Mouse (Mus musculus) neutrophil, adult 65 days (primary cell): Measurements from ENCODE around the gene S100b. TPM values are rescaled to one million over a fixed set of nuclear protein-coding genes. Genes with fewer than 3 reads are reported as not detected.

Source experiments
- total RNA-seq: library from RNA; stranded (reverse); gene quantifications from 2 replicates; pipeline ENCODE4 v1.2.4, GENCODE M21; 2023

S100b gene
- not detected in 2 replicates for total RNA-seq

GRCm38 (mm10) chr10:76253536-76253935 lies at the start of gene S100b:
S100b (plus strand) TSS chr10:76253853.

GRCm38 (mm10) chr10:76237341-76238225 lies 16.1 kb upstream of the S100b start, which contains the start of gene Prmt2:
Prmt2 (minus strand) TSS chr10:76237865.

Other genes with a start within 250 kb of the S100b start
- gene Zfp280b, start 221.2 kb upstream of the S100b start, total RNA-seq = 3.1 and 4.4 TPM in 2 replicates
- gene Slc5a4b, start 142.9 kb upstream of the S100b start, total RNA-seq = not detected in 2 replicates
- not detected in 2 replicates for gene Slc5a4a, start 106.4 kb upstream of the S100b start, total RNA-seq
- 0.68 and 1.0 TPM in 2 replicates for gene Prmt2, start 16.0 kb upstream of the S100b start, total RNA-seq
- gene Dip2a, start 91.4 kb downstream of the S100b start, total RNA-seq = 4.2 and 7.2 TPM in 2 replicates
- 5.5 and 8.8 TPM in 2 replicates for gene AC141477.1, start 186.6 kb downstream of the S100b start, total RNA-seq
- gene Pcnt, start 188.9 kb downstream of the S100b start, total RNA-seq = 33.0 and 45.0 TPM in 2 replicates
- not detected in 2 replicates for gene 2610028H24Rik, start 195.2 kb downstream of the S100b start, total RNA-seq
- 45.9 and 55.5 TPM in 2 replicates for gene Mcm3ap, start 215.1 kb downstream of the S100b start, total RNA-seq
- 0.69 and 1.3 TPM in 2 replicates for gene Ybey, start 215.3 kb downstream of the S100b start, total RNA-seq